Mouse (Mus musculus) adrenal gland, adult 2 months (tissue): Measurements from ENCODE around the gene B230104I21Rik. TPM values are rescaled to one million over a fixed set of nuclear protein-coding genes. Genes with fewer than 3 reads are reported as not detected.
A peak's percentile ranks its signal among the peaks of the same experiment; 100 is the strongest.

ENCODE experiments used
- DNase-seq: peaks from one replicate; pipeline ENCODE4 v3.0.0; 2021
- long read RNA-seq: library from polyadenylated mRNA; stranded (forward); transcript quantifications from one replicate; pipeline ENCODE4 v2.0.0, GENCODE M21; 2021
- polyA plus RNA-seq: library from polyadenylated mRNA; depleted of rRNA; stranded (reverse); fragments of >200 nt; gene quantifications from 2 replicates; pipeline ENCODE4 v1.2.3, GENCODE M21; 2012; rRNA removed
- total RNA-seq, 2 experiments: library from RNA; stranded (reverse); gene quantifications; 2 replicates each; pipeline ENCODE4 v1.2.3; 2021

Gene B230104I21Rik
- total RNA-seq (not detected), polyA plus RNA-seq (not detected in 2 replicates)
- long read RNA-seq = 0 reads

DNA sequence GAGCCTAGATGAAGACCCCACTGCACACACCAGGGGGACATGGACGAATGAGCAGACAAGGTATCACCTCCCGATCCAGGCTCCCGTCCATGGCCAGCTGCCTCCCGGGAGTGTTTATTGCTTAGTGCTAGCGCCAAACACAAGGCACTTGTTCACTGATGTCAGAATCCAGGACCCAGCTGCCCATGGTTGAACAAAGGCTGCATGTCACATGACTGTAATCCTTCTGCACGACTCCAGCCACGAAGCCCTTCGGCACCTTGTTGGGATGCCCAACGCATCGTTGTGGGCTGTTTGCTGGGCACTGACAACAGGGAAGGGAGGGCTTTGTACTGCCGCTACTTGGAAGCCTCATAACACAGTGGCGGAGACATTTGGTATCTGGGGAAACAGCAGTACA is at the start of gene B230104I21Rik:
B230104I21Rik (plus strand) TSS at position 367 of the 400 bp plus-strand sequence.
- no peak for DNase-seq

DNA sequence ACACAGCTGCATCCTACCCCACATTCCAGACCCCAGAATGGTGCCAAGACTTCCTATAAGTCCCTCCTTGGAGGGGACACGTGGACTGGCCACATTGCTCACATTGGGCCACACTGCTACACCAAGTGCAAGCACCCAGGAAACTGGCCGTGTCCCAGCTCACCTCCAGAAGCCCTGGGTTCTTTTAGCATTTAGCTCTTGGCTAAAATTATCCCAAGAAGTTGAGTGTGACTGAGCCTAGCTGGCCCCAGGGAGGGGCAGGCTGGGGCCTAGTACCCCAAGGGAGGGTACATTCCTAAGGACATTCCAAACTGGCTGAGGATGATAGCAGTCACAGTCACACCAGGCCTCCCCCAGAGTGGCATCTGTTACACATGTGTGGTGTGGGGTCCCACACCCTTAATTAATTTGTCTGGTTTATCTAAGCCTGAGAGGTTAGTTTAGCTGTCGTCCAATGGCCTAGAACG is 42.2 kb upstream of the B230104I21Rik start:
- no peak for DNase-seq

DNA sequence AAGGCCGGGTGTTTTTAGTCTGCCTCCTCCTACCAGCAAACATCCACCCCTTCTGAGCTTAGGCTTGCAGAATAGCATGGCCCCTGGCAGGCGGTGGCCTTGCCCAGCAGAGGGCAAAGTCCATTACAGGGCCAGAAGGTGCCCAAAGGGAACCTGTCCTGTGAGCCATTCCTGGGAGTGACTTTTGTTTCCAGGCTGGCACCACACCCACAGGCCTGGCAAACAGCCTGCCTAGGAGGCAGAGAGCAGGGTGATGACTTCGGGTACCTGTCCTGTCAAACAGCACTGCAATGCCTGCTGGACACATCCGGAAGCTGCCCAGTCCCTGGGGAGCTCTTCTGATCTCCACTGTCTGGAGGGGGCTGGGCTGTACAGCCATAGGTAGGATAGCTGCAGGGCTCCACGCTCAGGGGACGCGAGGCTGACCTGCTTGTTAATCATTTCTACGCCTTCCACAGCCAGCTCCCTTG is 41.6 kb upstream of the B230104I21Rik start:
- DNase-seq = peak; percentile 14

DNA sequence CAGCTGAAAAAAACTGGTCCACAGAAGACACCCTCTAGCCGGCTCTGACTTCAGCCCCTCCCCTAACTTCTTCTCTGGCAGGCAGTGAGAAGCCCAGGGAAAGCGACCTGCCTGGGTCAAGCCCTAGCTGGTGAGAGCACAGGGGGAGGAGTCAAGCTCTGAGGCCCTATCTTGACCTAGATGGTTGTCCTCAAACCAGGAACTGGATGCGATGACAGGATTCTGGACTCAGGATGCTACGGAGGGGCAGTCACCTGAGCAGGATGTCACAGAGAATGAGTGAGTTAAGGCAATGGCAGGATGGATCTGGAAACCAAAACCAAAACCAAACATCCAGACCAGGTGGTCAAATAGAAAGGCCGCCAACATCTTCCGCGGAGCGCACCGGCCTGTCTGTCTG is 38.2 kb upstream of the B230104I21Rik start:
- no peak for DNase-seq

DNA sequence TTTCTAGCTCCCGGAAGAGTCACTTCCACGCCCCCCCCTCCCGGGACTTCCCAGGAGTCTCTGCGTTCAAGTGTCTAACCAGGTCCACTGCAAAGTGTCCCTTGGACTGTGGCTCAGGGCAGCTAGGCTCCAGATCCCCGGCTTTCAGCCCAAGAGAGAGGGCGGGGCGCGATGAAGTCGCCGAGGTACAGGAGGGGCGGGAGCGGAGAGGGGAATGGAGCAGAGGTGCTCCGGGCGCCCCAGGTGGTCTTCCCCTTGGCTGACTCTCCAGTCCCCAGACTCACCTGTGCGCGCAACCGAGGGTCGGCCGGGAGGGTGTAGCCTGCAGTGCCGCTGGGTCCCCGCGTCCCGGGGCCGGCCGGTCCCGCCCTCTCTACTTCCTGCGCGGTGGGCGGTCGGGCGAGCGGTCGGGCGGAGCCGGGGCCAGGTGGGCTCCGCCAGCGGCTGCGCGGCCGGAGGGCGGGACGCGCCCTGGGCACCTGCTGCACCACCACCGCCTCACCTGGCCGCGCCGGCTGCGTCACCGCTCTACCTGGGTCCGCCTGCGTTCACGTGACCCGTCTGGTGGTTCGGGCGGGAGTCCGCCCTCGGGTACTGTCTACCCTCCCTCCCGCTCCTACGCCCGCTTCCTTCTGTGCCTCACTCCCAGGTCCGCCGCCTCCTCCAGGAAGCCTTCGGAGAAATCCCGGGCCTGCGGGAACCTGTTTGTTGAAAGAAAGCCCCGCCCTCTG is 36.2 kb upstream of the B230104I21Rik start:
- no peak for DNase-seq

DNA sequence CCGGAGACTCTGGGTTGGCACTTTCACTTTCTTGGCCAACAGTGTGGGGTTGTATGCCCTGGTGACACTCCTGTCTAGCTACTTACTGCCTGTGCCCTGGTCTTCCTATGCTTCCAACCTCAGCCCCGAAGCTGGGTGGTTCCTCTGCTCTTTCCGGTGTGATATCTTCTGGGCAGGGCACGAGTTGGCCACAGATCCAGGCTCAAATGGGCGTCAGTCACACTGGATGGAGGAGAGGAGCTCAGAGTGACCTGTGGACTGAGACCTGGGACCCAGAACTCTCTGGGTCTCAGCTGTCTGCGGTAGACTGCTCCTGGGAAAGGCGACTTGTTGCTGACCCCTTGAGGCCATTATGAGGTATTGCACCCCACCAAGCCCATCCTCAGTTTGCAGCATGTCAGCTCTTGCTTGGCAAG is 34.5 kb upstream of the B230104I21Rik start, which contains the start of gene Arhgef16:
Arhgef16 (minus strand) TSS at position 211 of the 416 bp plus-strand sequence.
- peak; percentile 18 for DNase-seq

DNA sequence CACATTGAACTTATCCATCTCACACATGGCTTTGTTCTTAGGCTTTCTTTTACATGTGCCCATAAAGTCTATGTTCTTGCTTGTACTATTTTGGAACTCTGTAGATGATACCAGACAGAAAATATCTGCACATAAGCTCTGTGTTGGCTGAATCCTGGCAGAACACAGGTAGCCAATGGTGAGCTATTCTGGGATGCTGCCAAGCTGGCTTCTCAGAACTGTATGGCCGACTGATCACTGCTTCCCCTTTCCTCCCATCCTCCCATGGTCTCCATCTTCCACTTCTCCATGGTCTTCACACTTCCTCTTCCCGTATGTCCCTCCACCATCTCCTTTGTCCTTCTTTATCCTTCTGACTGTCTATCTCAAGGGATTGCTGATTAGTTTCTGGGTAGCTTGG is 26.8 kb upstream of the B230104I21Rik start:
- DNase-seq = no peak

DNA sequence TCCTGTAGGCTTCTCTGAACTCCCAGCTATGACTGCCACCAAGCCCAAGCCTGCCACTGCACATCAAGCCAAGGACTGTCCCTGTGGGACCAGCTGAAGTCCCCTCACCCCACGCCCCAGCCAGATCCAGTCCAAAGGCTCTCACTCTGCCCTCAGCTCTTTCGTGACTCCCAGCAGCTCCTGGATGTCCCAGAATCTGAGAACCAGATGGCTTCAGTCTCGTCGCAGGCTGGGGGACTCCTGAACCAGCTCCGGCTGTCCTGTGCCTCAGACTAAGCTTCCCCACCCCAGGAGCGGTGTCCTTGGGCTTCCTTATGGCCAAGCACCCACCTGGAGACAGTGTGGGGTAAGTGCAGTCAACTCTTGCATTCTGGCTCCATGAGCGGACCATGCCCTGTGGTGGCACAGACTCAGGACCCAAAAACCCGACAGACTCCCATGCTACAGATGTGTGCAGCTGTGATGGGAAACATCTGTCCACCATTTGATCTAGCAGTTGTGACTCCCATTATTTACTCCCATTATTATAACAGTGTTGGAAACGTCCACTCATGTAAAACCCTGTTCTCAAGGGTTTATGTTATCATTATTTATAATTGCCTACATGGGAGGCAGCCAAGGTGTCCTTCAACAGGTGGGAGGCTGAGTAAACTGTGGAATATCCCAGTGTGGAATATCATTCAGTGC is 25.2 kb upstream of the B230104I21Rik start:
- DNase-seq = no peak

DNA sequence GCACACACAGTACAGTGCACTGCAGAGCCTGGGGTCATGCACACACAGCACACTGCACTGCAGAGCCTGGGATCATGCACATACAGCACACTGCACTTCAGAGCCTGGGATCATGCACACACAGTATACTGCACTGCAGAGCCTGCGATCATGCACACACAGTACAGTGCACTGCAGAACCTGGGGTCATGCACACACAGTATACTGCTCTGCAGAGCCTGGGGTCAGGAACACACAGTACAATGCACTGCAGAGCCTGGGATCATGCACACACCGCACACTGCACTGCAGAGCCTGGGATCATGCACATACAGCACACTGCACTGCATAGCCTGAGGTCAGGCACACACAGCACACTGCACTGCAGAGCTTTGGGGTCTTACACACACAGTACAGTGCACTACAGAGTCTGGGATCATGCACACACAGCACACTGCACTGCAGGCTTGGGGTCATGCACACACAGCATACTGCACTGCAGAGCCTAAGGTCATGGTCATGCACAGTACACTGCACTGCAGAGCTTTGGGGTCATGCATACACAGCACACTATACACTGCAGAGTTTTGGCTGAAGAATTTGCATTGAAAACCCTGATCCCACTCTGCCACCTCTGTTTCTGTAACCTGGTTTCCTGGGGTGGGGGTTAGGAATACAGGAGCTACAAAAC is 23.6 kb upstream of the B230104I21Rik start:
- no peak for DNase-seq

DNA sequence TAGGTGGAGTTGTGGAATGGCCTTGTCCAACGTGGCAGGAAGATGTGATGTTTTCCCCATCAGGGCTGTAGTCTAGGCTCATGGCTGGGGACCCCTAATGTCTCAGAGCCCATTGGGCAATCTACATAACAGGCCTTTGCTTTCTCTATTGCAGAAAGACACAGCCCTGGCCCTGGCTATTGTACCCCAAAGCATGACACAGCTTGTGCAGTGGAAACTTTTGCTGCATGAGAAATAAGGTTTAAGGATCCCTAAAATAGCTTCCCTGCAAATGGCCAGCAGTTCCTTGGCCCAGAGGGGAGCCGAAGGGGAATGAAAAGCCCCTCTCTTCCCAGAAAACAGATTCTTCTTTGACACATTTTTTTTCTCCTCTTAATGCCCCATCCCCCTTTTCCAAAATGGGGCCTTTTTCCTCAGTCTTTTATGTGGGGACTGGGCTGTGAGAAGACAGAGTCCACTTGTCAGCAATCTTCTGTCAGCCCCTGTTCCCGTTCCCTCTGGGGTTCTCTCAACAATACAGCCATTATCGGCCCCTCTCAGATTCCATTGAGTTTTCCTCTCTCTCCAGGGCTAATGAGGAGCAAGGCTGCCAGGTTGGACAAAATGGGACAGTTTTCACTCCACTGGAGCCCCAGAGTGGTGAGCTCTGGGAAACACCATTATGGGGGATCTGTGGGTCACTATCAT is 22.8 kb upstream of the B230104I21Rik start:
- no peak for DNase-seq

DNA sequence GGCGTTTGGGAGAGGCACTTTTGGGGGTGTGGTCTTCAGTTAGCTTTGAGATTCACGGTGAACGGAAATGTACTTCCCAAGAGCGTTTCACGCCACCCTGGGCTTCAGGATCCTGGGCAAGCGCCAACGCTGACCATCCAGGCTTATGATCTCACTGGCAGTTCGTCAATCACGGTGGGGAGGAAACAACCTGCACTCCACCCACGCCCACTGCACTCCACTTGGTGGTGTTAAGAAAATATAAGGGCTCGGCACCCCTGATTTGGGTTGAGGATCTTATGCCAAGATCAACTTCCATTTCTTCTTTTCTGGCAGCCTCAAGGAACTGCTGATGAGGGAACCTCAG is 22.3 kb upstream of the B230104I21Rik start:
- no peak for DNase-seq

DNA sequence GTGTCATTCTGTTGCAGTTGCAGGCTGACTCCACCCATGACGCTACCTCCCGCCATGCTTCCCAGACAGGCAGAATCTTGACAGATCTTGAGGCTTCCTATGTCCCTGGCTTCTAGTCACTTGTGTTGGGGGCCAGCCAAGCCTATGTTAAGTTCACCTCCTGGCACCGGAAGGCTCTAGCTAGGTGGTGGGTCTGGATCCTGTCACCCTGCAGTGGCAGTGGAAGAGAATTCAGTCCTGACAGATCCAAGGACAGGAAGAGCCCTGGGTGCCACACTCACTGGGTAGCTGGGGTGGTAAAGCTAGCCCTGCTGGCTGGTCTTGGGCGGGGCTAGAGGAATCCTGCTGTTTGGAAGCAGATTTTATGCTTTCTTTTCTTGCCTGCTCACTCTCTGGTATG is 10.5 kb upstream of the B230104I21Rik start:
- DNase-seq = no peak

DNA sequence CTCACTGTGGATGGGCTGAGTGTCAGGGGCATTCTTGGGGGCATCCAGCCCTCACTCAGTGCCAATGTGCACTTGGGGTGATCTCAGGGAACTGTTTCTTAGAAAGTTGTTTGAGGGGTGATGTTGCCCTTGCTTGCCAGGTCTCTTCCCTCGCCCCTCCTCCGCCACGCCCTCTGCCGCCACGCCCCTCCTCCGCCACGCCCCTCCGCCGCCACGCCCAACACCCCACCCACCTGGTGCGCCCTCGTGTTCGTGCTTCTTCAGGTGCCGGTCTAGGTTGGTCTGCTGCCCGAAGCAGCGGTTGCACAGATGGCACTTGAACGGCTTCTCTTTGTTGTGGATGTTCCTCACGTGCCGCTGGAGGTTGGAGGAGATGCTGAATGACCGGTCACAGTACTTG is 7.5 kb upstream of the B230104I21Rik start:
- DNase-seq = no peak

DNA sequence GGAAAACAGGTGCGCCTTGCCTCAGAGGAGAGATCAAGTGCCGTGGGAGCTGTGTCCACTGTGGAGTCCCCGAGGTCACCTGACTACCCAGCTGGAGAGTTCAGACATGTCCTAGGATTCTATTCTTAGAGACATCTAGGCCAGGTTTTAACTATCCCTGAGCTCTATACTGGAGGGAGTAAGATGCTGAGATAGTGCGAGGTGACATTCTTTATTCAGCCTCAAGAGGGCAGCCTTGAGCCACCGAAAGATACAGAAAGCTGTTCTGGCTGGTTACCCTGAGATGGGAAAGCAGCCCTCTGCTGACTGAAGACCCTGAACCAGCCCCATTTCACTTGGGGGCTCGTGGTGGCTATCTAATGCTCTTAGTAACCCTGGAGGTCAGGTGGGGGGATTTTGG is 7.1 kb upstream of the B230104I21Rik start:
- peak; percentile 50 for DNase-seq

DNA sequence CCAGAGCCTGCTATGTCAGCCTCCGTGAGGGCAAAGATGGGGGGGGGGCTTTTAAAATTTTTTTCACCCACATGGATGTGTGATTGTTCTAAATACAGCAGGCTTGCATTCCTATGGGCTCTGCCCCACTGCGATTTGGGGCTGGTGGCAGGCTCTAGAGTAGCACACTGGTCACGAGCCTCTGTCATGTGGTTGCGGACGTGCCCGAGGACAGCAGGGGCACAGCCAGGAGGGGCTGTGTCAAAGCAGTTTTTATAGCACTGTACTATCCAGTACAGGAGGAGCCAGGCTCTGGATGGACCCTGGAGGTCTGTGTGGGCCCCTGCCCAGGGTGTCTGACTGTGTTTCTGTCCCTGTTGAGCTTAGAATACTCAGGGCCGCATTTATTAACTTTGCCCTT is 5.9 kb upstream of the B230104I21Rik start:
- DNase-seq = no peak

DNA sequence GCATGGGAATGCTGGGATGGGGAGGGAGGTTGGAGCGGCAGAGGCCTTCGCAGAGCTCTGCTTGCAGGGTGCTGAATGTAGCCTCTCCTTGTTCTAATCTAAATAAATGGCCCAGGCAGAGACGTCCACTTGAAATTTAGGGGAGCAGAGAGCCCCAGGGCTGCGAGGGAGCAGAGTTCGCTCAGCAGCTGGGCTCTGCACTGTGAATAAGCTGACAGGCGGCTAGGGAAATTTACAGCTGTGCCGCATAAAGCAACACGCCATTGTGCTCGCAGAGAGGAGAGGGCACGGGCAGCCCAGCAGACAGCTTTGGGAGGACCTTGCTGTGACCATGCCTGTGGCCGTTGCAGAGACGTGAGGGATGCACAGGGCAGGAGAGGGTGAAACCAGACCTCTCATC is 4.7 kb upstream of the B230104I21Rik start:
- DNase-seq = no peak

DNA sequence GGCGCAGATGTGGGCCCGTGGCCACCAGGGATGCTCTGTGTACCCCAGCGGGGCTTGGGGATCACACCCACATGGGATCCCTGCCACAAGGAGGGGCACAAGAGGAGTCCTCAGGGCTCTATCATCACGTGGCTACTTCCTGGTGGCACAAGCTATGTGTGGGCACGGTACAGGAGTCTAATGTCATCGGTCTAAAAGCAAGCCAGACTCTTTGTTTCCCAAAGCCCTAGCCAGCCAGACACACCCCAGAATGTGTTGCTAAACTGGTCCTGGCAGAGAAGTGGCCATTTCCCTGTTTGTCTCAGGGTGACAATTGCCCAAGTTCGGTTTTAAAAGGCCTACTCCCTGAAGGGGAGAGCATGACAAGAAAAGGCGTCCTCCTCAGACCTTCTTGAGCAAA is 2.6 kb upstream of the B230104I21Rik start:
- peak; percentile 15 for DNase-seq

DNA sequence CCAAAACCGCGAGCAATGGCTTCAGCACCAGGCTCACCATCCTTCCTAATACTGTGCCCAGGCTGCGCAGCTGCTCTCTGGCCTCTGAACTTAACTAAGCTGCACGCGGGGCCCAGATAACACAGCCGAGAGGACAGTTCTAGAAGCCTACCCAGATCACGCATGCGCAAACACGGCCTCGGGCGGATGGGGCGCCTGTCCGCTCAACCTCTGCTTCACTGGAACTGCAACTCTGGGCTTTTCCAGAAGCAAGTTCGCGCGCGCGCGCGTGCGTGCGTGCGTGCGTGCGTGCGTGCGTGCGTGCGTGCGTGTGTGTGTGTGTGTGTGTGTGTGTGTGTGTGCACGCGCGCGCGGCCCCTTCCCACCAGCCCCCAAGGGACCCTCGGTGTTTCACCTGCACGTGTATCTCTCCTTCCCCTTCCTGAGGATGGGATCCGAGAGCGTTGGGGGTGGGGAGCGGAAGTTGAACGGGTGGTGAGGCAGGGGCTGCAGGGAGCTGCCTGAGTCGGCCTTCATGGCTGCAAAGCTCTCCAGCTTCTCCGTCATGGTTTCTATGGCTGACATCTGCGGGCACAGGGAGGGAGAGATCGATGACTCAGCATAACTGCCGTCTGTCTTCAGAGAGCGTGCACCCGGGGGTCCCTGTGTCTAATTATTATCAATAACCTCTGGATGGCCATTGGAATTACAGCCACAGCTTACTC is 1.1 kb upstream of the B230104I21Rik start:
- DNase-seq = peak; percentile 30

DNA sequence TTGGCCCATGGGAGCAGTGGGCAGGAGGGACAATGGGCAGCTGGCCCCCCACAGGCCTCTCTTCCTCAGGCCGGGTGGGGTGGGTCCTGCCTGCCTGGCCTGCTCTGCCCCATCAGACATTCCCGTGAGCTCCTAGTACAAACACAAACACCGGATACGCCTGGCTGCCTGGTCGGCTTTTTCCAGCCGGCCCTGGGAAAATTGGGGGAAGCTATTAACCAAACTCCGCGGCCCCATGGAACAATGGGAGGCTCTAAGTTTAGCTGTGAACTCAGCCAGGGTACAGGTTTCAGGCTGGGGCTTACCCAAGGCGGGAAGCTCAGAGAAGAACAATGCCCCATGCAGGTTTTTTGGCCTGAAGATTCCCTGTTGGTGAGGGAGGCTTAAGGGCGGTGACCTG is 723 bp downstream of the B230104I21Rik start:
- DNase-seq = no peak

DNA sequence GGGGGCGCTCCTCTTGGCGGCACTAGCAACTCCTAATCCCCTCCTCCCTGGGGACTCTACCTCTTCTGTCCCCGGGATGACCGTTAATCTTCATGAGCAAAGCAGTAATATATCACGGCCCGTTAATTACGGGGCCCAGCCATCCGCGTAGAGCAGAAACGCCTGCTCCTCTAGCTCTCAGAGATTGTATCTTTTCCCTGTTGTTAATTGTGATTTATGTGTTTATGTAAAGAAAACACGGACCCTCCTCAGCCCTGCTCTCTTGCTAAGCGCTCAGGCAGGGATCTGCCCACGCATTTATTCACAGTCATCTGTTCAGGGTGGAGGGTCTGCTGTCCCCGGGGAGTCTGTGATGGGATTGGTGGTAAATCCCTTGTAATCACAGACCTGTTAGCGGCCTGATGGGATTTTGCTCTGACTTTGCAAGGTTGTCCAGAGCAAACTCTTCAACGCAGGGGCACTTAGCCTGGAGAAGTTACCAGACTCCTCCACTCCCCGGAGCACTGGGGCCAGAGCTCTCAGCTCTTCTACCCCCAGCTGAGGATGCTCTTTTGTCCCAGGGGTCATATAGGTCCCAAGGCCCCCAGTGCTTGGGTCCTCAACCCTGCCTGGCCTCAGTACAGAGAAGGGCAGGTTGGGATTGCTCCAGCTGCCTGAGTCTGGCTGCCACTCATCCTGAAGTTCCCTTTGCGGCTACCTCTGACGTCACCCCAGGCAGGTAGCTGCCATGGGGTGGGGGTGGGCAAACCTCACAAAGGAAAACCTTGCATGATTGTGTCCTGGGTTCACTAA is 11.0 kb downstream of the B230104I21Rik start:
- no peak for DNase-seq
